Mouse (Mus musculus) lung, embryonic 14.5 days (tissue): ENCODE data around the gene Usp37. TPM values are rescaled to one million over a fixed set of nuclear protein-coding genes. Genes with fewer than 3 reads are reported as not detected.

Experiments
- ATAC-seq: fragments of 200-750 bp; cut with Nextera tagmentation; 2 replicates; pipeline ENCODE4 v1.8.0; 2017; ENCODE audit warnings: mild to moderate bottlenecking, moderate TSS enrichment, moderate library complexity; ENCODE audit not compliant: insufficient read depth
- DNase-seq: peaks from one replicate; pipeline ENCODE4 v3.0.0-alpha.2; 2015
- H3K27ac ChIP-seq: fragments of 300-500 bp; sonication (generic); 2 replicates; pipeline ENCODE4 v1.5.1; 2014; ENCODE audit warnings: low read depth, mild to moderate bottlenecking, moderate library complexity
- H3K27me3 ChIP-seq: fragments of 300-500 bp; sonication (generic); 2 replicates; pipeline ENCODE4 v1.6.1; 2014; ENCODE audit warnings: low read length, control low read depth; ENCODE audit not compliant: insufficient read depth
- H3K36me3 ChIP-seq: fragments of 300-500 bp; sonication (generic); 2 replicates; pipeline ENCODE4 v1.6.1; 2014; ENCODE audit warnings: control low read depth; ENCODE audit not compliant: insufficient read depth
- H3K4me1 ChIP-seq: fragments of 300-500 bp; sonication (generic); 2 replicates; pipeline ENCODE4 v1.6.1; 2014; ENCODE audit warnings: antibody characterized with exemption, control low read depth; ENCODE audit not compliant: insufficient read depth
- H3K4me2 ChIP-seq: fragments of 300-500 bp; sonication (generic); 2 replicates; pipeline ENCODE4 v1.6.1; 2014; ENCODE audit warnings: mild to moderate bottlenecking
- H3K4me3 ChIP-seq: fragments of 300-500 bp; sonication (generic); 2 replicates; pipeline ENCODE4 v1.5.1; 2014; ENCODE audit warnings: low read depth, low read length
- H3K9ac ChIP-seq: fragments of 300-500 bp; sonication (generic); 2 replicates; pipeline ENCODE4 v1.6.1; 2014
- H3K9me3 ChIP-seq: fragments of 300-500 bp; sonication (generic); 2 replicates; pipeline ENCODE4 v1.6.1; 2016; ENCODE audit warnings: low read depth, low read length, control low read depth
- CTCF ChIP-seq: IDR thresholded peaks from 2 replicates; pipeline ENCODE4 v1.5.1; 2016; ENCODE audit warnings: antibody characterized with exemption, low read depth
- WGBS: fragments of 180-500 bp; shearing (Covaris S2); extraction: QIAGEN DNeasy Blood & Tissue Kit; methylation state at CpG from one replicate; pipeline ENCODE4 v1.1.7; 2014; 5-methylcytosine and 5-hydroxymethylcytosine counted together
- polyA plus RNA-seq: library from polyadenylated mRNA; unstranded; fragments of >200 nt; fragmentation: Nextera tagmentation; extraction: Ambion mirVana; gene quantifications from 2 replicates; pipeline ENCODE4 v1.2.1, GENCODE M21; 2014

Gene Usp37
- polyA plus RNA-seq, 1 experiment from 2014 or later, result 40.4 TPM

DNA sequence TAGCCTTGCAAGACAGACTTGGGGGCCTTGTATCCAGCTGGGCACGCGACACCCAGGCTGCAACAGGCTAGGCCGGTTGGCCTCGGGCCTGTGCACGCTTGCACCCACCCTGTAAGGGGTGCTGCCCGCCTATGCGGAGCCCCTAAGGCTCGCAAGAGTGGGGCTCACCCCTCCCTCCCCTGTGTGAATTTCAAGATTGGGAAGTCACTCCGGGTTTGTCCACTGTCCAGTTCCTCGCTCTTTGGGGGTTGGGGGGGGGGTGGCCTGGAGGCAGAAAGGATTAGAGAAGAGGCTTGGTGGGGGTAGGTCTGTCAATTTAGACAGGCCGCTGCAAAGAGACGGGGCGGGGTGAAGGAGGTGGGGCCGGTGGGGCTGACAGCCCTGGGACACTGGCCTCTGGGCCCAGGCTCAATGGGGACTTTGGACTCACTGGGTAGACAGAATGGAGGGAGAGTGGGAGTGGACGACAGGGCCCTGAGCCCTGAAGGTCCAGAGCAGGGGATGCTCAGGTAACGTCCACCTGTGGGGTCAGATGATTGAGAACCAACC, 151.6 kb downstream of the Usp37 start:
- Histone ChIP-seq H3K4me1 (peaks cover 12% of the 10 kb centered on the region), H3K4me3 (peak overlapping the region; percentile 88), H3K36me3 (peaks cover 25% of the 10 kb centered on the region), H3K27ac (peak overlapping the region; percentile 99), H3K27me3 (no peaks in the 10 kb centered on the region), H3K9me3 (no peaks in the 10 kb centered on the region), H3K9ac (peak overlapping the region; percentile 99), H3K4me2 (peak overlapping the region; percentile 98)
- ATAC-seq, result peak; percentile 13; the same call in 1 of the 2 replicates
- peak; percentile 39 for DNase-seq
- WGBS, result 2% methylated on average over 16 of the region's 16 CpGs
- TF ChIP-seq CTCF, result no peak

DNA sequence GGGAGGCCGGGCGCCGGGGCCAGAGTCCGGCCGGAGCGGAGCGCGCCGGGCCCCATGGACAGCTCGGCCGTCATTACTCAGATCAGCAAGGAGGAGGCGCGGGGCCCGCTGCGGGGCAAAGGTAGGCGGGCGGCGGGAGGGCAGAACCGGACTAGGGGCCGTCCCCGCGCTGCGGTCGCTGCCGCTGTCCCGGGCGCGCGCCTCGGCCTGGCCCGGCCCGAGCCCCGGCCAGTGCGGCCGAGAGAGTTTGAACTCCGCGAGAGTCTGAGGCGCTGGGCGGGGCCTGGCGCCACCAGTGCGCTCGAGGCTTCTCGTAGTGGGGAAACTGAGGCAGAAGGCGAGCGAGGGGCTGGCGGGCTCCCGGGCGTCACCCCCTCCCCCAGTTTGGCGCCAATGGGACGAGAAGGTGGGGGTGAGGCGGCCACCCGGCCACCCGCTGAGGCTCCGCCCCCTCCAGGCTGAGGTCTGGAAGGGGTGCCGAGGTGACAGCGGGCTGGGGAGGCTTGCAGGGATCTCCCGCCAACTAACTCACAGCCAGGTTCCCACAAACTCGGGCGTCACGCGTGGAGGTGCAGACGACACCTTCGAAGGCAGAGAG, 152.1 kb downstream of the Usp37 start:
- WGBS, result 0% methylated on average over 60 of the region's 63 CpGs
- TF ChIP-seq CTCF, result no peak

DNA sequence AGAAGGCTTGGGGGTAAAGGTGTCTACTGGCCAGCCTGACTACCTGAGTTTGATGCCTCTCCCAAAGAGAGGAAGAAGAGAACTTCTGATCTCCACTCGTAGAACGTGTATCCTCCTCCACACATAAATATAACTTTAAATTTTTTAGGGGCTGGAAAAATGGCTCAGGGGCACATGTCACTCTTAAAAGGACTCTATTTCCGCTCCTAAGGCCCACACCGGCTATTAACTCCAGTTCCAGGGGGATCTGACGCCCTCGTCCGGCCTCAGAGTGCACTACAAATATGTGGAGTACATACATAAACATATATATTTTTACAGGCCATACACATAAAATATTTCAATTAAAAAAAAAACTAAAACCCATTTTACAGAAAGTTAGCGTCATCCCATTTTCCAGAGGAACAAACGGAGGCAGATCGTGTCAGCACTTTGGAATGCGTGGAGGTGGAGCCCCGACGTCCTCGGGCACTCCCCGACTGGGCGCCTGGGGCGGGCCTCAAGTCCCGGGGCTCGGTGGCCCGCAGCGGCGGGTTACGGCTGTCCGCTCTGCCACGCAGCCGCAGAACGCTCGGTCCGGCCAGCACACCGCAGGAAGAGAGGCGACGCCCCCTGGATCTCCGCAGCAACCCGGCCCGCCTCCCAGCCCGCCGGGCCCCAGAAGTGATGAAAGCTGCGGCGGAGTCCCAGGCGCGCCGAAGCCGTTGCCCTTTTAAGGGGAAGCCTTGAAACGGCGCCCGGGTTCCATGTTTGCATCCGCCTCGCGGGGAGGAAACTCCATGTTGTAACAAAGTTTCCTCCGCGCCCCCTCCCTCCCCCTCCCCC, 152.9 kb downstream of the Usp37 start, which contains the start of gene Ctdsp1:
Gene Ctdsp1, plus strand, starts transcription at position 586 of the 825 bp plus-strand sequence.
- Histone ChIP-seq H3K9me3 (no peaks in the 10 kb centered on the region), H3K4me3 (peak within 1 kb of the TSS; percentile 88), H3K4me2 (peak within 1 kb of the TSS; percentile 98), H3K36me3 (peaks cover 25% of the 10 kb centered on the region), H3K27ac (peak within 1 kb of the TSS; percentile 99), H3K4me1 (peaks cover 12% of the 10 kb centered on the region), H3K9ac (peak within 1 kb of the TSS; percentile 99), H3K27me3 (no peaks in the 10 kb centered on the region)
- peak; percentile 99 for DNase-seq
- WGBS, result 2% methylated on average over 50 of the region's 51 CpGs
- TF ChIP-seq CTCF, result no peak; the same call in none of the 2 replicates
- ATAC-seq, result peak; percentile 74

More for the DNA sequence above, 152.1 kb downstream of the Usp37 start:
- Histone ChIP-seq H3K36me3 (peaks cover 25% of the 10 kb centered on the region), H3K4me3 (peak overlapping the region; percentile 88), H3K27ac (peak overlapping the region; percentile 99), H3K4me2 (peak overlapping the region; percentile 98), H3K9ac (peak overlapping the region; percentile 99), H3K27me3 (no peaks in the 10 kb centered on the region), H3K9me3 (no peaks in the 10 kb centered on the region), H3K4me1 (peaks cover 12% of the 10 kb centered on the region)
- peak; percentile 24 for ATAC-seq
- peak; percentile 84 for DNase-seq

DNA sequence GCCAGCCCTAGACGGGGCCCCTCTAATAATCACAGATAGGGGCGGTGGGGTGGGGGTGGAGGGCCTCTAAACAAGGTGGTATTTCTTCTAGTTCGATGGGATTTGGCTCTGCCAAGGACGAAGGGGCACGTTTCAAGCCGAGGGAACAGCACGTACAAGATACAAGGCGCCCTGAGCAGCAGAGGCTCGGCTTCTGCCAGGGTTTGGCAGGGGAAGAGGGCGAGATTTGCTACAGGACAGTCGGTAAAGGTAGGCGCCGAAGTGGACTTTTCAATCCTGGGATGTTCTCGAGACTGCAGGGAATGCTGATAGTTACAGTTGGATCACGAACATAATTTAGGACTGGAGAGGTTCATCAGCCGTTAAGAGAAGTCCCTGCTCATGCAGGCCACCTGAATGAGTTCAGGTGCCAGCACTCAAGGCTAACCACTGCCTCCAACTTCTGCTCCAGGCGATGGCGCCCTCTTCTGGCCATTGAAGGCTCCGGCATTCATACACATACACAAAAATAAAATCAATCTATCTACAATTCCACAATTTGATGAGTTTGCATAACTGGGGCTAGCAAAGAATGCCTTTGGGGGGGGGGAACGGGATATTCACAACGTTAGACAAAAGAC, 153.7 kb downstream of the Usp37 start:
- peak; percentile 79 for TF ChIP-seq CTCF
- Histone ChIP-seq H3K9me3 (no peaks in the 10 kb centered on the region), H3K4me3 (peak overlapping the region; percentile 88), H3K27me3 (no peaks in the 10 kb centered on the region), H3K4me2 (peak overlapping the region; percentile 98), H3K36me3 (peaks cover 23% of the 10 kb centered on the region), H3K27ac (peak overlapping the region; percentile 99), H3K9ac (peak overlapping the region; percentile 99), H3K4me1 (peaks cover 12% of the 10 kb centered on the region)
- WGBS, result 5% methylated on average over 21 of the region's 21 CpGs
- DNase-seq, result peak; percentile 83
- no peak for ATAC-seq

DNA sequence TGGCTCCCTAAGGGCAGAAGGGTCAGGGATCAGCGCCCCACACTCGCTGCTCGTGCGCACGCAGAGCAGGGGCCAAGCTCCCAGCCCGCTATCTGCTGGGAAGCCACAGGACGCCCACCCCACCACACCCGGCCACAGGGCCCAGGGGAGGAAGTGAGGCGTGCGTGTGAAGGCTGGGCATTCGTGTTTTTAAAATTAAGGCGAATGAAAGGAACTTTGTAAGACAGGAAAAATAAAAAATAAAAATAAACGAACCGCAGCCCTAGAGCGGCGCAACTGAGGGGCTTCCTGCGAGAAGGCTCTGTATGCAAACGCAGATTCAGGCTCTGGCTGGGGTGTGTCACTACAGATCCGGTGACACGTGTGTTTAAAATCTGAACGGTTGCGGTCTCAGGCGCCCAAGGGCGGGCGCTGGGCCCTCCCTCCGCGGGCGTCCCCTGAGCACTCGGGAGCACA, 154.2 kb downstream of the Usp37 start:
- WGBS, result 7% methylated on average over 29 of the region's 29 CpGs
- ATAC-seq (no peak), DNase-seq (peak; percentile 73)
- Histone ChIP-seq H3K9me3 (no peaks in the 10 kb centered on the region), H3K27ac (peak overlapping the region; percentile 99), H3K4me2 (peak overlapping the region; percentile 98), H3K36me3 (peaks cover 18% of the 10 kb centered on the region), H3K9ac (peak overlapping the region; percentile 48), H3K4me3 (peak overlapping the region; percentile 88), H3K27me3 (no peaks in the 10 kb centered on the region), H3K4me1 (peaks cover 12% of the 10 kb centered on the region)
- TF ChIP-seq CTCF, result no peak

DNA sequence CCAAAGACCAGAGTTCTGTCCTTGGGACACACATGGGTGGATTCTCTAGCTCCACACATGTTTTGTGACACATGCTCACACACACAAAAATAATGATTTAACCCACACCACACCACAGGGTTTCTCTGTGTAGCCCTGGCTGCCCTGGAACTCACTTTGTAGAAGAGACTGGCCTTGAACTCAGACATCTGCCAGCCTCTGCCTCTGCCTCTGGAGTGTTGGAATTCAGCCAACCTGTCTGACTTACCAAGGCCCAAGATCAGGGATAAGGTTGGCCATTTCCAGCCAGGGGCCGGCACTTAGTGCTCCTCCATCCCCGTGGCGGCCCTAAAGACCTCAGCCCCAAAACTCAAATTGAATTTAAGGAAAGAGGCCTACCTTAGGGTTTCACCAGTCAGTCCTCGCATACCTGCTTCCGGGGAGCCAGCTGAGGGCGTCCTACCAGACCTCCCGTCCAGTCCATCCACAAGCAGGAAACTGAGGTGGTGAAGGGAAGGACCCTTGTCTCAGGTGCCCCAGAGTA, 155.6 kb downstream of the Usp37 start:
- H3K4me2 ChIP-seq, result no peak overlapping the region
- no peak for ATAC-seq
- H3K27me3 ChIP-seq, result no peaks in the 10 kb centered on the region
- H3K36me3 ChIP-seq, result peaks cover 4% of the 10 kb centered on the region
- H3K4me3 ChIP-seq, result no peak overlapping the region
- no peak overlapping the region for H3K27ac ChIP-seq
- WGBS, result 77% methylated on average over 7 of the region's 7 CpGs
- peaks cover 12% of the 10 kb centered on the region for H3K4me1 ChIP-seq
- no peak for DNase-seq
- no peak for TF ChIP-seq CTCF
- H3K9me3 ChIP-seq, result no peaks in the 10 kb centered on the region
- H3K9ac ChIP-seq, result no peak overlapping the region
